Mouse (Mus musculus): ENCODE data around the gene H2afb1. TPM values are rescaled to one million over a fixed set of nuclear protein-coding genes. Genes with fewer than 3 reads are reported as not detected.
"Not testable (repeated sequence)": the region's sequence is repeated elsewhere in the genome, so short reads cannot be mapped to it uniquely, and the experiment has no call there.

Gene H2afb1
- polyA plus RNA-seq (2015; fragmentation: Nextera tagmentation; extraction: Ambion mirVana): not detected in 2 replicates

DNA sequence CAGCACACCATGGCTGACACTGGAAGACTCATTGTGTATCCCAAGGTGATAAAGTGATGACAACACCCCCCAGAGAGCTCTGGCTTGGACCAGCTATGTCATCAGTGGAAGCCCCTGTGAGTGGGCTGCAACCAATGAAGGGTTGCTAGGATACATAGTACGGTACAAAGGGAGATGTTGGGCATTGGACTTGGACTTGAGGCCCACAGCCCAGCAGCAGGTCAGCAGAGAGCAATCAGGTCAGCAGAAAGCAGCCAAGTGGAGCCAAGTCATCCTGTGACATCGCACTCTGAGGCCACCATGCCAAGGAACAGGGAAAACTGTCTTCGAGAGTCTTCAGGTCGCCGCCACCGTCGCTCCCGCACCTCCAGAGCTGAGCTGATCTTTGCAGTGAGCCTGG is at the start of gene H2afb1:
TSS of gene H2afb1 (plus strand) at position 301 of the 400 bp plus-strand sequence.
- not testable (repeated sequence) for H3K27me3 ChIP-seq; H3K4me2 ChIP-seq; H3K36me3 ChIP-seq; H3K4me1 ChIP-seq (replicated peaks); H3K9me3 ChIP-seq; H3K9ac ChIP-seq; ATAC-seq (ENCODE audit: low read depth); H3K27ac ChIP-seq (replicated peaks); H3K4me3 ChIP-seq
- 93% methylated on average over 7 of the region's 8 CpGs for WGBS

DNA sequence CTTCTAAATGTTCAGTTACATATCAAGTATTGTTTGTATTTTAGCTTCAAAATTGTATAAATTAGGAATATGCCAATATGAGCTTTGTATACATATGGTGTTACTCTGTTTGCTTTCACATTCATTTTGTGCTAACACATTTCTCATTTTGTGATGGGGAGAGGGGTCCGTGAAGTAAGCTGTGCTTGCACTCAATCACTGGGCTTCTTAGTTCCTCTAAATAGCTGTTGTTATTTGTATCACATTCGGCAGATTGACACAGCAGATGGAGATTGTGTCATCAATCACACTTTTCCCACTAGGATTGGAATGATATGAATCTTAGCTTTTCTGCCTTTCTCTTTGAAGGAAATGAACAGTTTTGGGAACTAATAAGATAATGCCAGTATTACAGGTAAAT is 21.5 kb downstream of the H2afb1 start:
- Histone ChIP-seq H3K36me3 (no peaks in the 10 kb centered on the region), H3K4me3 (no peak overlapping the region), H3K9me3 (no peaks in the 10 kb centered on the region), H3K27me3 (no peaks in the 10 kb centered on the region), H3K4me2 (no peak overlapping the region), H3K27ac (replicated peaks) (no peak overlapping the region), H3K9ac (no peak overlapping the region), H3K4me1 (replicated peaks) (no peaks in the 10 kb centered on the region)
- 78% methylated on average over 2 of the region's 2 CpGs for WGBS
- ATAC-seq (ENCODE audit: low read depth): no peak

Data from neural tube, embryonic 13.5 days (tissue).